Mouse (Mus musculus): ENCODE measurements around the gene Gm9844.
A peak's percentile ranks its signal among the peaks of the same experiment; 100 is the strongest.

Gene Gm9844

DNA sequence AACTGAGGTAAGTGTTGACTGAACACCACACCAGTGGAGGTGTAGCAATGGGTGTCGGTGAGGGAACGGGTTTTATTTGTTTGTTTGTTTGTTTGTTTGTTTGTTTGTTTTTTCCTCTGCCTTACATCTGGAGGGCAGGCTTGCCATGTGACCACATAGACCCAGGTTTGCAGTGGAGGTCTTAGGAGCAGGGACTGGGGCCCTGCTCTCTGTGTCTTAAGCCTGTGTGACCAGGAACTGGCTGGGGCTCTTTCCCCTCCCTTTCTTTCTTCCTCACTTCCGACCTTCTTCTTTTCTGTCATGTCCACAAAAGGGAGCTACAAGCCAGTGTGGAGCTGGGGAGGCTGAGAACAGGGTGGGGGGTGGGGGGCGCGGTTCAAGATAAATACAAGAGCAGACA, 35.9 kb downstream of the Gm9844 start:
- DNase-seq (ENCODE audit: low read depth in 1 of 2, low spot score in 2 of 2) = no peak

DNA sequence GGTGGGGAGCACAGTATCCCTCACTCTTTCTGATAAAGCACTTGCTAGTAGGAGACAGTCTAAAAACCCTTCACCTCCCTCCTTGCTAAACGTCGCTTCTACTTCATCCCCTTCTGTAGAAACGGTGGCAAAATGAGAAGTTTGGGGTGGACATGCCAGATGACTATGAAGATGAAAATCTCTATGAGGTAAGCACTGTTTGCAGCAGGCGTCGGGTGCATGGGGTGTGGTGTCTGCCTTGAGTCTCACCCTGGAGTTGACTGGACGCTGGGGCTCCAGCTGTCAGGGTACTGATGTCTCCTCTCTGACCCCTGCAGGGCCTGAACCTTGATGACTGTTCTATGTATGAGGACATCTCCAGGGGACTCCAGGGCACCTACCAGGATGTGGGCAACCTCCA, 39.1 kb downstream of the Gm9844 start:
- no peak for DNase-seq (ENCODE audit: low read depth in 1 of 2, low spot score in 2 of 2)

- no peak for DNase-seq (ENCODE audit: low read depth in 1 of 2, low spot score in 2 of 2)
These were observed 39.8 kb downstream of the Gm9844 start for GRCm38 (mm10) chr7:24901842-24902241.

- no peak for DNase-seq (ENCODE audit: low read depth in 1 of 2, low spot score in 2 of 2)
These were observed 40.2 kb downstream of the Gm9844 start for GRCm38 (mm10) chr7:24902264-24902629.

DNA sequence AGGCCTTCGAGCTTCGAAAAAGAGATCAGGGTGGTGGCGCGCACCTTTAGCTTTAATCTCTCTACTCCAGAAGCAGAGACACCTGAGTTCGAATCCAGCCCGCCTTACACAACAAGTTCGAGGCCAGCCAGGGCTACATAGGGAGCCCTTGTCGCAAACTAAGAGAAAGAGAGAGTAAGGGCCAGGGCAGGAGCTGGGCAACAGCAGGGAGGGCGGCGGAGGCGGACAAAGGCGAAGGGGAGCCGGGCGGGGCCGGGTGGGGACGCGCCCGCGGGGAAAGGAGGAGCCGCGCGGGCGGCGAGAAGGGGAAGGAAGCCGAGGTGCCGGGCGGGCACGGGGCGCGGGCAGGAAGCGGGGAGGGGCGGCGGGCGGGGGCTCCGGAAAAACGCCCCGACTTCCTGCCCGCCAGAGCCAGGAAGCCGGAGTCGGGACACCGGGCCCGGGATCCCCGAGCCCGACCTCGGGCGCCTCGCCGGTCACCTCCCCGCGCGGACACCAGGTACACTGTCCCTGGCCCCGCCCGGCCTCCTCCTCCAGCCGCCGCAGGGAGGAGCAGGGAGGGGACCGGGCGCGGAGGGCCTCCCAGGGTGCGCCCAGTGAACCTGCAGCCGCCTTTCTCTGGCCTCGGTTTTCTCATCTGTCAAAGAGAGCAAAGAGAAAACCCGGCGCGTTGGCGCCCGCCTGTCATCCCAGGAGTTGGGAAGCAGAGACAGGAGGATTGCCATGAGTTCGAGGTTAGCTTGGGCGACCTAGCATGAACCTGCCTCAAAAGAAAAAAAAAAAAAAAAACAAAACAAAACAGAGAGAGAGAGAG, 40.8 kb downstream of the Gm9844 start, which contains the start of gene Arhgef1:
Arhgef1 (plus strand) TSS at position 283 of the 814 bp plus-strand sequence.
- peak in 1 of 2 experiments; percentile 34 for DNase-seq (ENCODE audit: low read depth in 1 of 2, low spot score in 2 of 2)

GRCm38 (mm10) chr7:24903444-24903825, 41.4 kb downstream of the Gm9844 start:
- no peak for DNase-seq (ENCODE audit: low read depth in 1 of 2, low spot score in 2 of 2)

DNA sequence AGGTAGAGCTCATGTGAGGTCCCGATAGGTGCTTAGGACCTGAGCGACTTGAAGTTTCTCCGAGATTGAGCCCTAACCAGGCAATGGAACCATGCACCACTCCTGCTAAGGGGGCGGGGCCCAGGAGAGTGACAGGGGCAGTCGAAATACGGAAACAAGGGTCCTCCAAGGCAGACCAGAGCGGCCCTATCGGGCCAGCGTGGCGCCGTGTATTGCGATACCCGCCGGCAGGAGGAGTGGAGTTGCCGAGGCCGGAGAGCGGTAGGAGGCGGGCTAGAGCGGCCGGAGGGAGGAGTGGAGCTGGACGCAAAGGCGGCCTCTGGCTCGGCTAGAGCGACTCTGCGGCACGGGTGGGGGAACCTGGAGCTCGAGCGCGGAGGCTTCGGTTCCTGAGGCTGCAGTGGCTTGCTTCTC, 42.1 kb downstream of the Gm9844 start:
- peak; percentile 96 to 98 for DNase-seq (ENCODE audit: low read depth in 1 of 2, low spot score in 2 of 2)

- peak in 1 of 2 experiments; percentile 51 for DNase-seq (ENCODE audit: low read depth in 1 of 2, low spot score in 2 of 2)
These were observed 42.9 kb downstream of the Gm9844 start for GRCm38 (mm10) chr7:24904936-24905335.

DNA sequence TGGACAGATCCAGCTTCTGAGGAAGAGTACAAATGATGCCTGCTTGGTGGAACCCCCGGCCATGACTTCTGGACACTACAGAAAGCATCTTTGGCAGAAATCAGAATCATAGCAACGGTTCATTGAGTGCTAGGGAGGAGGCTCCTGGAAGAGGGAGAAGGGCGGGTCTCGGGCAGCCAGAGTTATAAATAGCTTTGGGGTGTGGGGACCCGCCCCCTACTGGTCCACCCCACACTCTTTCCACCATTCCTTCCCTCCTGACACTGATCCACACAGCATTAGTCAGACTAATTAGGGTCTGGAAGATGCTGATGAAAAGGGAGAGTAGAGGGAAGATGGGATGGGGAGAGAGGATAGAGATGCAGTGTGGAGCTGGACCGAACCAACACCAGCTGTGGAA, 44.5 kb downstream of the Gm9844 start:
- no peak for DNase-seq (ENCODE audit: low read depth in 1 of 2, low spot score in 2 of 2)

DNA sequence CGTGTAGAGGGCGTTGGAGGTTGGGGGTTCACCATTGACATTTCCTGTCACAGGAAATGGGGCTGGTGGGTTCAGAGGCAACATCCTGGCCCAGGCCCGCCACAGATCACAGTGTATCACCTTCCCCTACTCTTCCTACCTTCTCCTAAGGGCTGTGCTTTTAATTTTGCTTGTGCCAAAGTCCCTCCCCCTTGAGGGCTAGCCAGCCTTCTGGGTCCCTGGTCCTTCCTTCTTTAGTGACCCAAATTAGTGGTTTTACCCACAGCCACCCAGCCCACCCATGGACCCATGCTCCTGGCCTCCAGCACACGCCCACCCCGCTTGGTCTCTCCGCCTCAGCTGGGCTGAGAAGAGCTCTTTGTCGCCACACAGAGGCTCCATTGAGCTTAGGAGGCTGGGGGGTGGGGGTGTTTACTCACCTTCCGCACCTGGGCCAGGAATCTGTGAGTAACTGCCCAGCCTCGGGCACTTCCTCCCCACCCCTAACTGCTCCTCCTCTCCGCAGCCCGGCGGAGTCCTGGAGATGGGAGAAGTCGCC, 45.3 kb downstream of the Gm9844 start:
- DNase-seq (ENCODE audit: low read depth in 1 of 2, low spot score in 2 of 2) = no peak

All from monocyte, adult 2 months (primary cell).